Mouse (Mus musculus) spleen, adult 2 months (tissue): ENCODE measurements around the gene Asb2. TPM values are rescaled to one million over a fixed set of nuclear protein-coding genes. Genes with fewer than 3 reads are reported as not detected.

Source experiments
- DNase-seq, 2 experiments: peaks; one replicate each; pipeline versions ENCODE4 v3.0.0 to v3.0.0-alpha.2; 2012 to 2021; ENCODE audit warnings: low spot score in 2 of 2, low read depth in 1 of 2
- H3K27ac ChIP-seq: fragments of 200-500 bp; 2 replicates; pipeline ENCODE4 v1.5.1; 2012; ENCODE audit warnings: low read length, inconsistent platforms; ENCODE audit not compliant: insufficient read depth
- H3K27me3 ChIP-seq: fragments of 200-500 bp; 2 replicates; pipeline ENCODE4 v1.6.1; 2012; ENCODE audit warnings: mild to moderate bottlenecking, moderate library complexity, low read length, inconsistent platforms; ENCODE audit not compliant: control insufficient read depth, insufficient read depth
- H3K36me3 ChIP-seq: fragments of 200-500 bp; 2 replicates; pipeline ENCODE4 v1.6.1; 2012; ENCODE audit warnings: mild to moderate bottlenecking, low read length, inconsistent platforms; ENCODE audit not compliant: control insufficient read depth, insufficient read depth
- H3K4me1 ChIP-seq: fragments of 200-500 bp; 2 replicates; pipeline ENCODE4 v1.6.1; 2011; ENCODE audit warnings: inconsistent platforms; ENCODE audit not compliant: control insufficient read depth, insufficient read depth, insufficient read length
- H3K4me3 ChIP-seq: fragments of 200-500 bp; 2 replicates; pipeline ENCODE4 v1.5.1; 2011; ENCODE audit warnings: mild to moderate bottlenecking, inconsistent platforms; ENCODE audit not compliant: insufficient read depth, insufficient read length; ENCODE audit errors: extremely low read depth
- CTCF ChIP-seq: fragments of 200-500 bp; IDR thresholded peaks from 2 replicates; pipeline ENCODE4 v1.5.1; 2011; ENCODE audit warnings: mild to moderate bottlenecking, inconsistent platforms; ENCODE audit not compliant: insufficient read depth, insufficient read length, insufficient replicate concordance; ENCODE audit errors: extremely low read depth
- POLR2A ChIP-seq: fragments of 200-500 bp; IDR thresholded peaks from 2 replicates; pipeline ENCODE4 v1.6.1; 2011; ENCODE audit warnings: low read depth, low read length, inconsistent platforms
- WGBS: fragments of 180-500 bp; shearing (Covaris S2); methylation state at CpG from one replicate; pipeline ENCODE4 v1.1.7; 2018; 5-methylcytosine and 5-hydroxymethylcytosine counted together
- polyA plus RNA-seq: library from polyadenylated mRNA; depleted of rRNA; stranded (reverse); fragments of >200 nt; gene quantifications from 2 replicates; pipeline ENCODE4 v1.2.3, GENCODE M21; 2012

Asb2 gene
- polyA plus RNA-seq, 1 experiment: 128 TPM

- DNase-seq: peak in 1 of 2 experiments; percentile 29
- Histone ChIP-seq H3K4me1 (no peaks in the 10 kb centered on the region), H3K27me3 (no peaks in the 10 kb centered on the region), H3K36me3 (no peaks in the 10 kb centered on the region), H3K4me3 (no peak overlapping the region), H3K27ac (no peak overlapping the region)
- TF ChIP-seq POLR2A (no peak), CTCF (peak; percentile 47; the same call in 1 of the 2 replicates)
- whole genome bisulfite sequencing: 49% methylated on average over 2 of the region's 2 CpGs
These were observed 54.2 kb downstream of the Asb2 start for GRCm38 (mm10) chr12:103301645-103302044.

- WGBS: 41% methylated on average over 9 of the region's 9 CpGs
- Histone ChIP-seq H3K27me3 (no peaks in the 10 kb centered on the region), H3K36me3 (no peaks in the 10 kb centered on the region), H3K4me3 (no peak overlapping the region), H3K27ac (no peak overlapping the region), H3K4me1 (no peaks in the 10 kb centered on the region)
- no peak for DNase-seq
- TF ChIP-seq CTCF (no peak), POLR2A (no peak)
These were observed 55.3 kb downstream of the Asb2 start for GRCm38 (mm10) chr12:103300493-103300892.

DNA sequence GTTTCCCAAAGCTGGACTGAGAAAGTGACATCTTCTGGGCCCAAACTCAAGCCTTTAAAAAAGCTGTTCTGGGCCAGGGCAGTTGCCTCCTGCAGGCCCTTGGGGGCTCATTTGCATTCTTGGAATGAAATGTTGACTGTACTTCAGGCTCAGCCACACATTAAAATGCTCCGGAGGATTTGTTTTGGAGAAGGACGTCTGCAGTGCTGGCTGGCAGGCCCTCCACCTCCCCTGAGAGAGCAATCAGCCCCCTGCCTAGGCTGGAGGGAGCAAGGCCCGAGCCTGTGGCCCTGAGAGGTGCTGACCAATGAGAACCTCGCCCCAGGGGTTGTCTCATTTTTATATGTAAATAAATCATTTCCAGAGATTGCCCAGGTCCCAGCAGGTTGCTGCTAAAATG, 59.5 kb downstream of the Asb2 start:
- H3K4me3 ChIP-seq: no peak overlapping the region
- TF ChIP-seq POLR2A (no peak), CTCF (no peak)
- H3K4me1 ChIP-seq: no peaks in the 10 kb centered on the region
- no peaks in the 10 kb centered on the region for H3K36me3 ChIP-seq
- H3K27ac ChIP-seq: no peak overlapping the region
- 38% methylated on average over 4 of the region's 4 CpGs for WGBS
- no peaks in the 10 kb centered on the region for H3K27me3 ChIP-seq
- no peak for DNase-seq

DNA sequence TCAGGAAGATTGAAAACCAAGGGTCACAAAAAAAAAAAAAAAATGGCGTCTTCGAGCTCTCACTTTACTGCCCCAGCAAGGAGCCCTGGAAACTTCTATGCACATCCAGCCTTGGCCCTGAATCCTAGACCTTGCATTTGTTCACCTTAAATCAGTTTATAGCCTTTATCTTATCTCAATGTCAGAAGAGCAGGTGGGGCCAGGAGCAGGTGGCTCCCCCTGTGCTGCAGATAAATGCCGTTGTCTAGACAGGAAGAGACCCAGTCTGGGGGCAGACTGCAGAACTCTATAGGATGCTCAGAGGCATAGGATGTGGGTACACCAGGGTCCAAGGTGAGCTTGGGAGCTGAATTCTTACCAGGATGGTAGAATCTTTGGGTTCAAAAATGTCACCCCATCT, 63.4 kb downstream of the Asb2 start:
- H3K36me3 ChIP-seq: no peaks in the 10 kb centered on the region
- H3K4me1 ChIP-seq: no peaks in the 10 kb centered on the region
- TF ChIP-seq CTCF: no peak
- TF ChIP-seq POLR2A: no peak
- H3K27ac ChIP-seq: no peak overlapping the region
- 71% methylated on average over 3 of the region's 3 CpGs for WGBS
- no peaks in the 10 kb centered on the region for H3K27me3 ChIP-seq
- DNase-seq: no peak
- no peak overlapping the region for H3K4me3 ChIP-seq

- no peak for DNase-seq
- 43% methylated on average over 4 of the region's 4 CpGs for WGBS
These were observed 68.5 kb downstream of the Asb2 start for GRCm38 (mm10) chr12:103287276-103287675.

GRCm38 (mm10) chr12:103283411-103283810, 72.4 kb downstream of the Asb2 start:
- H3K36me3 ChIP-seq: no peaks in the 10 kb centered on the region
- H3K27ac ChIP-seq: no peak overlapping the region
- TF ChIP-seq CTCF: no peak
- no peaks in the 10 kb centered on the region for H3K4me1 ChIP-seq
- no peak for DNase-seq
- H3K27me3 ChIP-seq: no peaks in the 10 kb centered on the region
- H3K4me3 ChIP-seq: no peak overlapping the region
- WGBS: 74% methylated on average over 3 of the region's 3 CpGs

More at GRCm38 (mm10) chr12:103287276-103287675, 68.5 kb downstream of the Asb2 start:
- H3K27me3 ChIP-seq: no peaks in the 10 kb centered on the region
- H3K4me3 ChIP-seq: no peak overlapping the region
- H3K36me3 ChIP-seq: no peaks in the 10 kb centered on the region
- TF ChIP-seq CTCF (no peak), POLR2A (no peak)
- no peaks in the 10 kb centered on the region for H3K4me1 ChIP-seq
- no peak overlapping the region for H3K27ac ChIP-seq

- no peak for DNase-seq
These were observed 72.9 kb downstream of the Asb2 start for GRCm38 (mm10) chr12:103282936-103283335.

GRCm38 (mm10) chr12:103281912-103282311, 73.9 kb downstream of the Asb2 start:
- H3K4me3 ChIP-seq: no peak overlapping the region
- H3K4me1 ChIP-seq: no peaks in the 10 kb centered on the region
- H3K27me3 ChIP-seq: no peaks in the 10 kb centered on the region
- no peak for DNase-seq
- no peak overlapping the region for H3K27ac ChIP-seq
- no peaks in the 10 kb centered on the region for H3K36me3 ChIP-seq
- TF ChIP-seq CTCF (no peak), POLR2A (no peak)
- WGBS: 76% methylated on average over 4 of the region's 4 CpGs

More at GRCm38 (mm10) chr12:103282936-103283335, 72.9 kb downstream of the Asb2 start:
- 58% methylated on average over 6 of the region's 6 CpGs for WGBS
- Histone ChIP-seq H3K27ac (no peak overlapping the region), H3K27me3 (no peaks in the 10 kb centered on the region), H3K36me3 (no peaks in the 10 kb centered on the region), H3K4me1 (no peaks in the 10 kb centered on the region), H3K4me3 (no peak overlapping the region)
- TF ChIP-seq POLR2A (no peak), CTCF (no peak)
